Mouse (Mus musculus) layer of hippocampus, adult 18-20 months (tissue): ENCODE measurements around the gene Sis. TPM values are rescaled to one million over a fixed set of nuclear protein-coding genes. Genes with fewer than 3 reads are reported as not detected.

ENCODE experiments used
- DNase-seq, 2 experiments: peaks; one replicate each; pipeline ENCODE4 v3.0.0; 2022; ENCODE audit warnings: low spot score in 2 of 2
- long read RNA-seq: library from polyadenylated mRNA; stranded (forward); transcript quantifications from one replicate; pipeline ENCODE4 v2.0.0, GENCODE M21; 2021
- total RNA-seq, 2 experiments: library from RNA; stranded (reverse); gene quantifications; 2 replicates each; pipeline ENCODE4 v1.2.3; 2021

Sis gene
- not detected for total RNA-seq
- long read RNA-seq: 0 reads

DNA sequence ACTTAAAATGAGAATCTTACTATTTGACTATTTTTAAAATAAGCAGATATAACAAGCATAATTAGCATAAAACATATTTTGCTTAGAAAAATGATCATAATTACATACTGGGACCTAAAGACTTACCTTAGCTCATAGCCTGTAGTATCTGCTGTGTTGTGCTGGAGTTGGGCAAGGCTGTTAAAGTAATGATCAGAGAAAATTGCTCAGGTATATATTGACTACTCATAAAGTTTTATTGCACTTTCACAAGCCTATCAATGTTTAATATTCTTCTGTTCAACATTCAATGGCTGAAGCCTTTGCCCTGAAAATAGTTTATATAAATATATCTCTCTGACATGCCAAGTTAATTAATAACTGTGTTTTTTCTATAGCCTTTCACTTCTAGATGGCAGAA lies at the start of gene Sis:
Sis (minus strand) TSS at position 189 of the 400 bp plus-strand sequence.
- DNase-seq: no peak

DNA sequence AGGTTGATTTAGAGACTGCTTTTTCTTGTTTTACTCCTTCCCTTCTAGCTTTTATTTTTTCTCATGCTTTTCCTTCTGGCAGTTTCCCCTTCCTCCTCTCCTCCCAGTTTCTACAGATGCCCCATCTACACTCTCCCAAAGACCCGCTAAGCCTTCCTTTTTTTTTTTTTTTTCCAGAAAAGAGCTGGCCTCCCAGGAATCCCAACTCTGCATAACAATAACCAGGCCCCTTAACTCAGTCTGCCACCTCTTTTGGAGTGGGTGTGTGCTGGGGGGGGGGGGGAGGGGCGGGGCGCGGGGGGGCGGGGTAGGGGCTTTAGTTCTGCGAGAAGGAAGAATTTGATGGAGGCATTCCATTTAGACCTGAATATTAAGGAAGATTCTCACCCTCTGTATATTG lies 38.4 kb upstream of the Sis start:
- no peak for DNase-seq

DNA sequence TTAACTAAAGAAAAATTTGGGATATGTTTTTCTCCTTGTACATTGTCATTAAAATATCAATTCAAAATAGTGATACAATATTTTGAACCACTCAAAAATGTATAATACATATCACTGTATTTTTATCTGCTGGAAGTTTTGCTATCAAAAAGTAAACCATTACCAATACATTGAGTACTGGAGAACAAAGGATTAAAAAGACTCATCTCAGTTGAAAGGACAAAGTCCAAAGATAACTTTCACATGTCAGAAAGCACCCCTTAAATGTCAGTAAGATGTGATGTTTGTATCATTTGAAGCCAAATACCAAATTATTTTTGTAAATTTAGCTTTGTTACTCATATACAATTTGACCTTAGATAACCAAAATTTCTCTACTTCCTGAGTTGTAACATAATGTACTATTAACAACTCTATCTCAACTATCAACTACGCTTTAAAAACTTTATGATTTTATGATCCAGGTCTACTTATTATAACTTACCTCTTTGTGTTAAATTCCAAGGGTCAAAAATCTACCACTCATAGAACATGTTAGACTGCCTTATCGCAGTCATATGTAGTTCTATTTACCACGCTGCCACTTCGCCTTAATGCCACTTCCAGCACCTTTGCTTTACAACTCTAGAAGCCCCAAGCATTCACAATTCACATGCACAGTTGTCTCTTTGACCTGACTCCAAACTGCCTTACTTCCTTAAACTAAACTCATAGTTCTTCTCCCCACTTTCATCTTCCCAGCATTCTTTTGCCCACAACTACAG lies 35.5 kb upstream of the Sis start:
- no peak for DNase-seq

DNA sequence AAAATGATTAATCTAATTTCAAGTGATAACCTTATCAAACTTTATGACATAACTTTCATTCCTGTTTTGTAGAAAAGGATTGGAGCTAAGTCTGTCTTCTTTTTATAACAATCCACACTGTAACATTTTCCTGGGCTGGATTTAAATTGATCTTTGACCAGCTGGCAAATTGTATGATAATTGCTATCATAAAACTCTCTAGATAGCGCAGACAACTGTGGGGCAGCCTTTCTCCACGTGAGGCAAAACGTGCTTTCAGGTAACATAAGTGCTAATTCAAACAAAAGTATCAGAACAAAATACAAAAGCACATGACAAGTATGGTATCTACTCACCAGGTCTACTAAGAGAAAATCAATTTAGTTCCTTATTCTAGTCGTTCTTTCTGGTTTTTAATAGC lies 29.9 kb upstream of the Sis start:
- no peak for DNase-seq

DNA sequence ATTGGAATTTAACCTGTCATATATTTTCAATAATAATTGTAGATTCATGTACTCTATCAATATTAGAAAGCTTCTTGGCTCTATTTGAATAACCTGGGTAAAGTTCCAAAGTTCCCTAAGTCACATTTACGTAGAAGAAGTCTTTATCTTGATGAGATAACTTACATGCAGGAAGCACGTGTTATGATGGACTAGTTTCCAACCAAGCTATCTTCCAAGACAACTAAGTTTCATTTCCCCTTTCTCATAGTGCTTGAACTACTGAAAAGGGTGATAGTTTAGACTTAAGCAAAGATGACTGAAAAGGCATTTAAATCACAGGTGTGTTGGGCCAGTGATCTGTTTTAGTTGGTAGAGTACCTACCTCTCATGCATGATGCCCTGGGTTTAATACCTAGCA lies 23.3 kb upstream of the Sis start:
- no peak for DNase-seq

DNA sequence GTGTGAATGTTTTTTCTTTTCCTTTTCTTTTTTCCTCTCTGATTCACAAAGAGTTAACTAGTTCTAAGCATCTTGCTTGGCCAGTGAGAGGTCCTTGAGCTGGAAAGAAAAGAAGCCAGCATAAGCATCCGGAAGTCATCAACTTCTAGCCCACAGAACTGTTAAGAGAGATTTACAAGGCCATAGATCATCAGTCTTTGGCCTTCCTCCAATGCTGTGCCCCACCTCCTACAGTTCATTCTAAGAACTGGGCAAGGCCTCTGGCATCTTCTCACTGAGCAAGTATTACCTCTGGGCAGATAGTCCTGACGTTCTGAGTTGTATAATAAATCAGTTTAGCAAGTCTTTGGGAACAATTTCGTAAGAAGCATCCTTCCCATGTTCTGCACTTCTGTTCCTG lies 8.9 kb upstream of the Sis start:
- no peak for DNase-seq

DNA sequence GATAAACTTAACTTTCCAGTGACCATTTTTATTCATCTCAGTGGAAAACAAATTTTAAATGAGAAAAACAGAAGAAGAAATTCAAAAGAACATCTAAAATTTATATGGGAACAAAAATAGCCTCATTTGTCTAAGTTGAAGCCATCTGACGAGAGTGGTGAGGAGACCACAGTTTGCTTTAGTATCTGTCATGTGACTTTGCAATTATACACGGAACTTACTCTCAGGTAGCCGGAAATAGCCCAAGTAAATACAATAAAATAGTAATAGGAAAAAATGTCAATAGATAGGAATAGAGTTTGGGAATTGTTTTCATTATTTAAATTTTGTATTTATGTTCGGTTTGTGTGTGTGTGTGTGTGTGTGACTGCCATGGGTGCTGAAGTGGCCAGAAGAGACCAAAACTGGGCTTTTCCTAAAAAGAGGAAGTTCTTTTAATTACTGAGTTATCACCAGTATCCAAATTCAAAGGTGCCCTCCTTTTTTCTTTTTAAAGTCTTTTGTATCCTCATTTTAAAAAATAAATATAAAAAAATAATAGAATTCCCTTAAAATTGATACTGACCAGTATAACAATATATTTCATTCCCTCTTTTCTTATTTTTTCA lies 48.6 kb downstream of the Sis start:
- no peak for DNase-seq

DNA sequence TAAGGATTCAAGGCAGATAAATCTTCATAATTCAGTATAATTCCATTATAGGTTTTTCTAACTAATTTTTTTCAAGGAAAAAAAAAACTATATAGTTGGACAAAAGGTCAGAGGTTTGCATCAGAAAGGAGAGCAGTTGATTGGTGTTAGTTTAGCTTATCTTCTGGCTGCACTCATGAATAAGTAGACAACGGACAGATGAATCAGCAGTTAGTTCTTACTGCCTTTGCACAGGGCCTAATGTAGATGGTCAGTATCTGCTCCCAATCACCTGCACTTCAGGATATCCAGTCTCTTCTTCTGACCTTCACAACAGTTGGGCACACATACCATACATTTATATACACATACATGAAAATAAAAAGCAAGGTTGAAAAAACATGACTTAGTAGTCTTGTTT lies 85.2 kb downstream of the Sis start:
- no peak for DNase-seq

DNA sequence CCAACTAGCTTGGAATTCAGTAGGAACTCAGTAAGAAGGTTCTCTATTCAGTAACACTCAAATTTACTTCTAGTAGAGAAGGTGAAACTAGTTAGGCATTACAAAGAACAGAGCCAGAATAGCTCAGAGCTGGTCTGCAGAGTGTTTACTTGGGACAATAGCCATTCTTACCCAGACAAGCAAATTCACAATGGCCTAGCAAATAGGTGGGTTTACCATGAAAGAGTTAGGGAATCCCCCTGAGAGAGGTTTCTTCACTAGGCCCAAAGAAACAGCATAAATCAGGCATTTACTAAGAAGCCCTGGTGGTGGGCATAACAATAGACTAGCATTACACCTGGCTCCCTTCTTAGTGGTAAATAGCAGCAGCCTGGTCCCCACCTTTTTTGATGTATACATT lies 99.5 kb downstream of the Sis start:
- DNase-seq: no peak

DNA sequence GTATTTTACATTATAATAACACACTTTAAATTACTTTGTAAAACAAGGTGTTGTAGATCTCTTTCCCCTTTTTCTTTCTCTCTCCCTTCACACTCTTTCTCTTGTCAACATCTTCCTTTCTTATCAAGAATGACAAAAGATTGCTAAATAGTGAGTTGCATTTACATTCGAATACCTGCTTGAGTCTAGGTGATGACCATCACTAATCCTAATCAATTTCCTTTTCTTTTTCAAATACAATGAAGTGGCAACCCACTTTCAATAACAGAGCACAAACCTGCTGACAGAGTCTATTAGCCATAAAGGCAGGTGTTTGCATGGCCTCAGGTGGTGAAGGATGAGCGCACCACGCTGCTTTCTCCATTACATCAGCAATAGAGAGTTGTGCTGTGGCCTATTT lies 108.9 kb downstream of the Sis start:
- no peak for DNase-seq

DNA sequence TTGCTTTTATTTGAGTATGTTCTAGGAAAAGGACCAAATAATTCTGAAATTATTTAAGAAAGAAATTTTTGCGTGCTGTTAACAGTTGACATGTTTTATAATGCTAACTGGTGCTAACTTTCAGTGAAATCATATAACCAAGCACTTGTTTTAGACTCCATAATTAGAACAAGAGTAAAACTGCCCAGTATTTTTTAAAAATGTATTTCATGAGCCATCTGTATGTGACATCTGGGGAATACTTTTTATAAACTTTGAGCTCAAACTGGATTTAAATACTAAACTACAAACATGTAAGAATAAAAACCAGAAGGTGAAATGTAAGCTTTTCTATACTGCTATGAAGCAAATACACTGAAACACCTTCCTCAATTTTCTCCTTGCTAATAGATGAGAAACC lies 112.3 kb downstream of the Sis start:
- DNase-seq: no peak

DNA sequence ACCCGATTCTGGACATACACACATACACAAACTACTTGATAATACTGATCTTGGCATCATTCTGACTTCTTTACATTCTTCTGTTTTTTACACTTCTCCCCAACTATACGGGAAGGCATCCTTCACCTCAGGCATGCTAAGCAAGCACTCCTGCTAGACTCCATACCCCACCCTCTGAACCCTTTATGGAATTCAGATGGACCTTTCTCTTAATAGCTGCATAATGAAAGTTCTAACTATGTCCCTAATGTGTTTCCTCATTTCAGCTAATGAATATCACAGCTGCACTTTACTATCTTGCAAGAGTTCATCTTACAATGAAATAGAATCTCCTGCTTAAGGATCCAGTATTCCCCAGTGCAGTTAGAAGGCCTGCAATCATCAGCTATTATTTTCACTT lies 127.0 kb downstream of the Sis start:
- no peak for DNase-seq

Other genes with a start within 250 kb of the Sis start
- 10 to 100 TPM; 81.5 to 86.2 TPM for gene Slitrk3, start 89.9 kb upstream of the Sis start, total RNA-seq